In the genomic region with DNA sequence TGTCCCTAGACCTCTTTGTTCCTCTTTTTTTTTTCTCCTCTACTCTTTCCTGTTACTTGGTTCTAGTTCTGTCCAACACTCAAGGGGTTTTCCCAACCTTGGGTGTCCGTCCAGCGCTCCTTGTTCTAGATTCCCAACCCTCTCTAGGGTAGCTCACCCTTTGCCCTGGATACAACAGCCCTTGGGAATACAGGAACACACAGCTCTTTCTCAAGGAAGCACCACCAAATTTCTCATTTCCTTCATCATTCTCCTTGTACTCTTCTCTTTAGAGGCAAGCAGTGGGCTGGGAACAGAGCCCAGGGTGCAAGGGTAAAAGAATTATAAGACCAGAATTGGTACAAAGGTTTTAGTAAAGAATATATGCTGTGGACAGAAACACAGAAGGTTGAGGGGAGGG, we compare ENCODE assay signal across 18 mouse cellular contexts. TPM values are rescaled to one million over a fixed set of nuclear protein-coding genes. Genes with fewer than 3 reads are reported as not detected.
DNase-seq lines count a peak whose midpoint lies in the region; ATAC-seq and TF ChIP-seq lines count a peak whose summit lies in the region.
"Had no signal": no experiment of that assay in that cellular context is flagged by ENCODE, and none has a peak within 500 bp of the region (broad histone marks: within the 10 kb centered on the region; RNA-seq: fewer than 3 reads in every experiment).

No protein-coding gene starts in this region.

- no peaks in the 10 kb centered on the region for H3K27me3 ChIP-seq in CH12.LX (replicated peaks)
- H3K27me3 ChIP-seq in forebrain, embryonic 12.5 days, result 0 out of 2 replicates have a peak, but pooled peaks cover 9% of the 10 kb centered on the region
- H3K27me3 ChIP-seq: embryonic facial prominence, embryonic 12.5 days had no signal

- no peaks in the 10 kb centered on the region for H3K79me2 ChIP-seq in CH12.LX (replicated peaks; ENCODE audit: control insufficient read depth, extremely low read depth, insufficient read depth, poor library complexity, severe bottlenecking)

- peak; percentile 60 for DNase-seq in adrenal gland, postnatal 10 days
- DNase-seq in adrenal gland, adult 8-10 months, result no peak
- DNase-seq in CH12.LX (ENCODE audit: extremely low read depth), result no peak
- DNase-seq: cerebellum, adult 11 months; cerebellum, adult 18-20 months; cerebellum, adult 9-10 months; cerebellum, postnatal 10 days; cerebellum, postnatal 25 days; gastrocnemius, adult 2 months had no signal

- H3K27ac ChIP-seq in CH12.LX (ENCODE audit: insufficient read depth, low read depth), result no peak overlapping the region
- peak overlapping the region; percentile 97 for H3K27ac ChIP-seq in brown adipose tissue, adult 24 weeks (replicated peaks; ENCODE audit: low read depth, low read length)
- H3K27ac ChIP-seq in forebrain, embryonic 12.5 days, result no peak overlapping the region
- H3K27ac ChIP-seq: embryonic facial prominence, embryonic 10.5 days; embryonic facial prominence, embryonic 12.5 days; gastrocnemius, adult 2 months had no signal

- no peak for TF ChIP-seq POLR2A in CH12.LX (IDR thresholded peaks at IDR 0.05; ENCODE audit: low read depth, low read length)

- 0 out of 2 replicates have a peak overlapping the region, but pooled peaks have one; percentile 37 for H3K9ac ChIP-seq in CH12.LX (ENCODE audit: insufficient read depth, low read depth)
- H3K9ac ChIP-seq in forebrain, embryonic 12.5 days, result no peak overlapping the region
- H3K9ac ChIP-seq: embryonic facial prominence, embryonic 12.5 days had no signal

- 89% methylated on average over 2 of the region's 2 CpGs for WGBS in forebrain, embryonic 12.5 days

- no peak for TF ChIP-seq CTCF in CH12.LX (conservative IDR thresholded peaks at IDR 0.05 in 1 of 2, IDR thresholded peaks at IDR 0.05 in 1 of 2; ENCODE audit: low read depth in 2 of 2, low read length in 2 of 2)

- ATAC-seq in forebrain, embryonic 12.5 days (ENCODE audit: low FRiP score), result no peak
- ATAC-seq: activated CD4-positive, CD25-positive, alpha-beta regulatory T cell, adult 4 months; forebrain, embryonic 14.5 days; forebrain, embryonic 16.5 days; Patski had no signal

- no peak overlapping the region for H3K4me3 ChIP-seq in CH12.LX (replicated peaks in 1 of 3; ENCODE audit: low read depth in 2 of 3, low read length in 2 of 3, poor library complexity in 1 of 3)
- no peak overlapping the region for H3K4me3 ChIP-seq in brown adipose tissue, adult 24 weeks (ENCODE audit: insufficient read depth, low read depth, low read length)
- no peak overlapping the region for H3K4me3 ChIP-seq in forebrain, embryonic 12.5 days (replicated peaks)
- H3K4me3 ChIP-seq: embryonic facial prominence, embryonic 10.5 days; embryonic facial prominence, embryonic 12.5 days; gastrocnemius, adult 2 months had no signal

- H3K4me2 ChIP-seq in CH12.LX (ENCODE audit: insufficient read depth, low read depth, poor library complexity, severe bottlenecking), result 0 out of 2 replicates have a peak overlapping the region, but pooled peaks have one; percentile 49
- H3K4me2 ChIP-seq in forebrain, embryonic 12.5 days, result no peak overlapping the region
- H3K4me2 ChIP-seq: embryonic facial prominence, embryonic 12.5 days had no signal

- dilution Hi-C loops in CH12.LX (cut with MboI; ENCODE audit: extremely low pct_ligation_motif_present, extremely low pct_unique_long_range_greater_than_20kb, low sequenced_read_pairs), result no loop called here

- H3K9me3 ChIP-seq in CH12.LX (replicated peaks; ENCODE audit: low read length), result no peaks in the 10 kb centered on the region
- H3K9me3 ChIP-seq in forebrain, embryonic 12.5 days, result no peaks in the 10 kb centered on the region
- H3K9me3 ChIP-seq: embryonic facial prominence, embryonic 10.5 days; embryonic facial prominence, embryonic 12.5 days; G1E had no signal

- peak; percentile 24; the same call in 1 of the 2 replicates for TF ChIP-seq EP300 in CH12.LX (IDR thresholded peaks at IDR 0.05; ENCODE audit: low read length)

- TF ChIP-seq RAD21 in CH12.LX (IDR thresholded peaks at IDR 0.05; ENCODE audit: low read depth, low read length), result no peak

- H3K4me1 ChIP-seq in CH12.LX (ENCODE audit: control insufficient read depth in 1 of 2, insufficient read depth in 2 of 2), result peaks cover 6 to 12% of the 10 kb centered on the region in 2 experiments; a peak in 3 of 4 replicates
- peaks cover 5% of the 10 kb centered on the region; the same call in 1 of the 2 replicates for H3K4me1 ChIP-seq in brown adipose tissue, adult 24 weeks (ENCODE audit: control insufficient read depth, insufficient read depth, insufficient read length, low read length)
- H3K4me1 ChIP-seq in forebrain, embryonic 12.5 days, result no peaks in the 10 kb centered on the region
- H3K4me1 ChIP-seq: embryonic facial prominence, embryonic 10.5 days had no signal

- H3K36me3 ChIP-seq in CH12.LX (replicated peaks in 1 of 2; ENCODE audit: control insufficient read depth in 1 of 2, insufficient read depth in 1 of 2, low read length in 1 of 2), result no peaks in the 10 kb centered on the region
- H3K36me3 ChIP-seq in forebrain, embryonic 12.5 days (replicated peaks), result no peaks in the 10 kb centered on the region
- H3K36me3 ChIP-seq: embryonic facial prominence, embryonic 10.5 days; embryonic facial prominence, embryonic 12.5 days; G1E had no signal

- in situ Hi-C loops in CH12.LX (cut with MboI; ENCODE audit: low pct_ligation_motif_present, low pct_unique_long_range_greater_than_20kb, low sequenced_read_pairs), result no loop called here

TF ChIP-seq in CH12.LX, 34 proteins besides CTCF, POLR2A, EP300 and RAD21:
- no peak for TF ChIP-seq USF1 (IDR thresholded peaks at IDR 0.05; ENCODE audit: low read depth, low read length)
- TF ChIP-seq ZNF384 (IDR thresholded peaks at IDR 0.05; ENCODE audit: low read depth, low read length), result peak; percentile 81
- no peak for TF ChIP-seq MAFK (IDR thresholded peaks at IDR 0.05; ENCODE audit: insufficient replicate concordance, low read length)

RNA-seq across cellular contexts. Expression of a gene that starts 10.5 kb away (rescaled TPM):
- total RNA-seq in adrenal gland, postnatal 10 days (2021), result 1,000 to 10,000 TPM; 1,072 to 1,158 TPM
- 100 to 1,000 TPM; 218 to 281 (median 245) TPM for total RNA-seq in adrenal gland, adult 8-10 months (2022)
- 51.9 and 58.5 TPM in 2 replicates for total RNA-seq in CH12.LX (2012; rRNA removed)
- 98.4 and 109 TPM in 2 replicates for total RNA-seq in CH12.LX (2014; rRNA removed)
- polyA plus RNA-seq in CH12.LX (2012; ENCODE audit: insufficient read length, low read depth), result 60.3 and 79.3 TPM in 2 replicates
- polyA plus RNA-seq in brown adipose tissue, adult 24 weeks (2012; ENCODE audit: insufficient read depth, insufficient read length, missing spikeins), result 1,877 and 1,970 TPM in 2 replicates
- polyA plus RNA-seq in forebrain, embryonic 12.5 days (2016; fragmentation: Nextera tagmentation; extraction: Ambion mirVana), result 100 and 108 TPM in 2 replicates

RNA-seq across cellular contexts. Expression of a gene that starts 12.4 kb away (rescaled TPM):
- 1 to 10 TPM; 8.2 to 10.0 TPM for total RNA-seq in adrenal gland, postnatal 10 days (2021)
- total RNA-seq in adrenal gland, adult 8-10 months (2022), result 1 to 10 TPM; 5.2 to 7.2 (median 6.9) TPM
- 2.5 and 3.2 TPM in 2 replicates for total RNA-seq in CH12.LX (2012; rRNA removed)
- total RNA-seq in CH12.LX (2014; rRNA removed), result 9.0 and 9.8 TPM in 2 replicates
- polyA plus RNA-seq in CH12.LX (2012; ENCODE audit: insufficient read length, low read depth), result 5.6 and 6.8 TPM in 2 replicates
- polyA plus RNA-seq in brown adipose tissue, adult 24 weeks (2012; ENCODE audit: insufficient read depth, insufficient read length, missing spikeins), result 11.5 and 12.1 TPM in 2 replicates
- polyA plus RNA-seq in forebrain, embryonic 12.5 days (2016; fragmentation: Nextera tagmentation; extraction: Ambion mirVana), result 12.3 and 13.0 TPM in 2 replicates

RNA-seq across cellular contexts. Expression of a gene that starts 25.8 kb away (rescaled TPM):
- total RNA-seq in adrenal gland, postnatal 10 days (2021), result 10 to 100 TPM; 25.1 to 32.8 TPM
- total RNA-seq in adrenal gland, adult 8-10 months (2022), result 10 to 100 TPM; 23.1 to 29.5 (median 26.1) TPM
- total RNA-seq in CH12.LX (2012; rRNA removed), result 45.6 and 53.2 TPM in 2 replicates
- total RNA-seq in CH12.LX (2014; rRNA removed), result 61.5 and 65.8 TPM in 2 replicates
- polyA plus RNA-seq in CH12.LX (2012; ENCODE audit: insufficient read length, low read depth), result 60.7 and 75.7 TPM in 2 replicates
- polyA plus RNA-seq in brown adipose tissue, adult 24 weeks (2012; ENCODE audit: insufficient read depth, insufficient read length, missing spikeins), result 14.7 and 23.5 TPM in 2 replicates
- 98.8 and 100 TPM in 2 replicates for polyA plus RNA-seq in forebrain, embryonic 12.5 days (2016; fragmentation: Nextera tagmentation; extraction: Ambion mirVana)
